ENCODE assay signal across 14 mouse cellular contexts in genomic region chr14:62580945-62581344, GRCm38 (mm10). TPM values are rescaled to one million over a fixed set of nuclear protein-coding genes. Genes with fewer than 3 reads are reported as not detected.
A peak's percentile ranks its signal among the peaks of the same experiment; 100 is the strongest.
DNase-seq lines count a peak whose midpoint lies in the region; ATAC-seq and TF ChIP-seq lines count a peak whose summit lies in the region.
"Had no signal": no experiment of that assay in that cellular context is flagged by ENCODE, and none has a peak within 500 bp of the region (broad histone marks: within the 10 kb centered on the region; RNA-seq: fewer than 3 reads in every experiment).

No protein-coding gene starts in this region.

- dilution Hi-C loops in CH12.LX (cut with MboI; ENCODE audit: extremely low pct_ligation_motif_present, extremely low pct_unique_long_range_greater_than_20kb, low sequenced_read_pairs) = no loop called here

- no peak for TF ChIP-seq POLR2A in CH12.LX (IDR thresholded peaks at IDR 0.05; ENCODE audit: low read depth, low read length)

- peak; percentile 43; the same call in 1 of the 2 replicates for ATAC-seq in hindbrain, postnatal 0 days
- no peak for ATAC-seq in hindbrain, embryonic 12.5 days (ENCODE audit: low FRiP score)
- no peak for ATAC-seq in midbrain, embryonic 14.5 days (ENCODE audit: low FRiP score, low TSS enrichment)
- ATAC-seq: inflammation-experienced regulatory T-cells, adult 6 months had no signal

- no peak for TF ChIP-seq EP300 in CH12.LX (IDR thresholded peaks at IDR 0.05; ENCODE audit: low read length)

- peak overlapping the region; percentile 68; the same call in 1 of the 2 replicates for H3K27ac ChIP-seq in hindbrain, postnatal 0 days
- H3K27ac ChIP-seq in hindbrain, embryonic 12.5 days = no peak overlapping the region; the same call in 1 of the 2 replicates
- no peak overlapping the region for H3K27ac ChIP-seq in CH12.LX (ENCODE audit: insufficient read depth, low read depth)
- H3K27ac ChIP-seq in midbrain, embryonic 14.5 days (replicated peaks; ENCODE audit: low read depth, low read length) = peak overlapping the region; percentile 34
- H3K27ac ChIP-seq: heart, embryonic 13.5 days; liver, embryonic 15.5 days; neural tube, embryonic 12.5 days had no signal

- in situ Hi-C loops in CH12.LX (cut with MboI; ENCODE audit: low pct_ligation_motif_present, low pct_unique_long_range_greater_than_20kb, low sequenced_read_pairs) = no loop called here

- DNase-seq in hindbrain, postnatal 0 days (ENCODE audit: low spot score) = no peak
- DNase-seq in CH12.LX (ENCODE audit: extremely low read depth) = peak; percentile 49
- DNase-seq in c-Kit-positive CD71-positive TER-119-positive erythroid progenitor cells, embryonic 14.5 days (ENCODE audit: low spot score) = peak; percentile 3
- DNase-seq in midbrain, embryonic 14.5 days = no peak
- DNase-seq in retina, embryonic 14.5 days (ENCODE audit: low spot score) = no peak
- no peak for DNase-seq in retina, postnatal 1 day
- DNase-seq: kidney, postnatal 25 days had no signal

- no peak for TF ChIP-seq CTCF in hindbrain, postnatal 0 days (IDR thresholded peaks at IDR 0.05; ENCODE audit: low read depth)
- TF ChIP-seq CTCF in CH12.LX (conservative IDR thresholded peaks at IDR 0.05 in 1 of 2, IDR thresholded peaks at IDR 0.05 in 1 of 2; ENCODE audit: low read depth in 2 of 2, low read length in 2 of 2) = no peak

- no peaks in the 10 kb centered on the region for H3K9me3 ChIP-seq in hindbrain, postnatal 0 days (ENCODE audit: low read length)
- H3K9me3 ChIP-seq in hindbrain, embryonic 12.5 days (replicated peaks) = no peaks in the 10 kb centered on the region
- H3K9me3 ChIP-seq in CH12.LX (replicated peaks; ENCODE audit: low read length) = no peaks in the 10 kb centered on the region
- H3K9me3 ChIP-seq in midbrain, embryonic 14.5 days (ENCODE audit: control insufficient read depth, low read length) = no peaks in the 10 kb centered on the region
- H3K9me3 ChIP-seq: heart, embryonic 13.5 days; liver, embryonic 15.5 days; neural tube, embryonic 12.5 days had no signal

- H3K79me2 ChIP-seq in CH12.LX (replicated peaks; ENCODE audit: control insufficient read depth, extremely low read depth, insufficient read depth, poor library complexity, severe bottlenecking) = no peaks in the 10 kb centered on the region

- H3K36me3 ChIP-seq in hindbrain, postnatal 0 days (ENCODE audit: insufficient read depth, low read length) = 0 out of 2 replicates have a peak, but pooled peaks cover 4% of the 10 kb centered on the region
- H3K36me3 ChIP-seq in hindbrain, embryonic 12.5 days = no peaks in the 10 kb centered on the region
- H3K36me3 ChIP-seq in CH12.LX (replicated peaks in 1 of 2; ENCODE audit: control insufficient read depth in 1 of 2, insufficient read depth in 1 of 2, low read length in 1 of 2) = no peaks in the 10 kb centered on the region
- H3K36me3 ChIP-seq in midbrain, embryonic 14.5 days (ENCODE audit: control insufficient read depth, insufficient read depth, low read length) = no peaks in the 10 kb centered on the region
- H3K36me3 ChIP-seq: heart, embryonic 13.5 days; liver, embryonic 15.5 days; neural tube, embryonic 12.5 days had no signal

- peaks cover 3% of the 10 kb centered on the region; the same call in 1 of the 2 replicates for H3K4me1 ChIP-seq in hindbrain, postnatal 0 days (ENCODE audit: insufficient read depth, low read length)
- H3K4me1 ChIP-seq in hindbrain, embryonic 12.5 days = peaks cover 41% of the 10 kb centered on the region
- H3K4me1 ChIP-seq in CH12.LX (ENCODE audit: control insufficient read depth in 1 of 2, insufficient read depth in 2 of 2) = 0 out of 4 replicates have a peak, but pooled peaks cover 0 to 5% of the 10 kb centered on the region in 2 experiments
- peaks cover 27% of the 10 kb centered on the region for H3K4me1 ChIP-seq in midbrain, embryonic 14.5 days (ENCODE audit: control insufficient read depth, insufficient read depth, low read length)
- H3K4me1 ChIP-seq: heart, embryonic 13.5 days; liver, embryonic 15.5 days had no signal

- no peak overlapping the region for H3K9ac ChIP-seq in hindbrain, postnatal 0 days (replicated peaks; ENCODE audit: low read length)
- H3K9ac ChIP-seq in hindbrain, embryonic 12.5 days = no peak overlapping the region
- no peak overlapping the region for H3K9ac ChIP-seq in CH12.LX (ENCODE audit: insufficient read depth, low read depth)
- no peak overlapping the region for H3K9ac ChIP-seq in midbrain, embryonic 14.5 days (replicated peaks; ENCODE audit: low read length)
- H3K9ac ChIP-seq: heart, embryonic 13.5 days; liver, embryonic 15.5 days; neural tube, embryonic 12.5 days had no signal

- H3K27me3 ChIP-seq in hindbrain, postnatal 0 days (ENCODE audit: insufficient read depth, low read length) = no peaks in the 10 kb centered on the region
- no peaks in the 10 kb centered on the region for H3K27me3 ChIP-seq in hindbrain, embryonic 12.5 days
- peaks cover 12% of the 10 kb centered on the region for H3K27me3 ChIP-seq in CH12.LX (replicated peaks)
- no peaks in the 10 kb centered on the region for H3K27me3 ChIP-seq in midbrain, embryonic 14.5 days (ENCODE audit: control insufficient read depth, insufficient read depth, low read length)
- H3K27me3 ChIP-seq: heart, embryonic 13.5 days; liver, embryonic 15.5 days; neural tube, embryonic 12.5 days had no signal

- H3K4me3 ChIP-seq in hindbrain, postnatal 0 days (ENCODE audit: low read length) = no peak overlapping the region
- H3K4me3 ChIP-seq in hindbrain, embryonic 12.5 days = no peak overlapping the region
- no peak overlapping the region for H3K4me3 ChIP-seq in CH12.LX (replicated peaks in 1 of 3; ENCODE audit: low read depth in 2 of 3, low read length in 2 of 3, poor library complexity in 1 of 3)
- H3K4me3 ChIP-seq in midbrain, embryonic 14.5 days (replicated peaks; ENCODE audit: low read depth, low read length) = no peak overlapping the region
- H3K4me3 ChIP-seq: heart, embryonic 13.5 days; liver, embryonic 15.5 days; neural tube, embryonic 12.5 days had no signal

- H3K4me2 ChIP-seq in hindbrain, postnatal 0 days (ENCODE audit: low read depth, low read length) = no peak overlapping the region
- no peak overlapping the region for H3K4me2 ChIP-seq in hindbrain, embryonic 12.5 days (replicated peaks)
- H3K4me2 ChIP-seq in CH12.LX (ENCODE audit: insufficient read depth, low read depth, poor library complexity, severe bottlenecking) = no peak overlapping the region
- no peak overlapping the region for H3K4me2 ChIP-seq in midbrain, embryonic 14.5 days (ENCODE audit: low read length)
- H3K4me2 ChIP-seq: heart, embryonic 13.5 days; liver, embryonic 15.5 days; neural tube, embryonic 12.5 days had no signal

- TF ChIP-seq RAD21 in CH12.LX (IDR thresholded peaks at IDR 0.05; ENCODE audit: low read depth, low read length) = no peak

- WGBS in hindbrain, postnatal 0 days = 84% methylated on average over 3 of the region's 3 CpGs
- WGBS in hindbrain, embryonic 12.5 days = 83% methylated on average over 3 of the region's 3 CpGs
- WGBS in midbrain, embryonic 14.5 days = 93% methylated on average over 3 of the region's 3 CpGs

TF ChIP-seq in CH12.LX, 34 proteins besides CTCF, POLR2A, EP300 and RAD21:
- no peak for TF ChIP-seq USF2 (conservative IDR thresholded peaks at IDR 0.05; ENCODE audit: low read depth, low read length)

RNA-seq across cellular contexts. Expression of gene Gm4131, which starts 14.2 kb away (rescaled TPM):
- not detected in 2 replicates for total RNA-seq in hindbrain, postnatal 0 days (2014; rRNA removed)
- polyA plus RNA-seq in hindbrain, postnatal 0 days (2015; fragmentation: Nextera tagmentation; extraction: Ambion mirVana) = 0.25 and 0.26 TPM in 2 replicates
- 0.27 TPM in 1 of 2 replicates, not detected in the other for polyA plus RNA-seq in hindbrain, embryonic 12.5 days (2016; fragmentation: Nextera tagmentation; extraction: Ambion mirVana)
- total RNA-seq in CH12.LX (2012; rRNA removed) (not detected in 2 replicates), CH12.LX (2014; rRNA removed) (not detected in 2 replicates)
- polyA plus RNA-seq in CH12.LX (2012; ENCODE audit: insufficient read length, low read depth) = not detected in 2 replicates
- not detected in 2 replicates for polyA plus RNA-seq in midbrain, embryonic 14.5 days (2014; fragmentation: Nextera tagmentation; extraction: Ambion mirVana)
- total RNA-seq: gastrocnemius, adult 8-10 months; left cerebral cortex, adult 8-10 months had no signal
- polyA plus RNA-seq: heart, embryonic 13.5 days; inflammation-experienced regulatory T-cells, adult 6 months; liver, embryonic 15.5 days; neural tube, embryonic 12.5 days had no signal

RNA-seq across cellular contexts. Expression of gene Fam124a, which starts 25.4 kb away (rescaled TPM):
- 31.3 and 40.8 TPM in 2 replicates for total RNA-seq in hindbrain, postnatal 0 days (2014; rRNA removed)
- polyA plus RNA-seq in hindbrain, postnatal 0 days (2015; fragmentation: Nextera tagmentation; extraction: Ambion mirVana) = 37.5 and 41.2 TPM in 2 replicates
- polyA plus RNA-seq in hindbrain, embryonic 12.5 days (2016; fragmentation: Nextera tagmentation; extraction: Ambion mirVana) = 11.8 and 12.4 TPM in 2 replicates
- not detected in 2 replicates for total RNA-seq in CH12.LX (2012; rRNA removed)
- not detected in 2 replicates for total RNA-seq in CH12.LX (2014; rRNA removed)
- 0.13 TPM in 1 of 2 replicates, not detected in the other for polyA plus RNA-seq in CH12.LX (2012; ENCODE audit: insufficient read length, low read depth)
- polyA plus RNA-seq in midbrain, embryonic 14.5 days (2014; fragmentation: Nextera tagmentation; extraction: Ambion mirVana) = 20.9 and 30.3 TPM in 2 replicates
- polyA plus RNA-seq: inflammation-experienced regulatory T-cells, adult 6 months had no signal

Comparison
In these comparisons a context has a peak if more than half of its experiments do, and no peak if none do; other contexts are left out.
1. H3K27ac ChIP-seq: peak in hindbrain, postnatal 0 days (single experiment) and midbrain, embryonic 14.5 days (single experiment); none in hindbrain, embryonic 12.5 days (single experiment) and CH12.LX (single experiment).
2. DNase-seq: peak in CH12.LX (single experiment) and c-Kit-positive CD71-positive TER-119-positive erythroid progenitor cells, embryonic 14.5 days (single experiment); none in hindbrain, postnatal 0 days (single experiment), midbrain, embryonic 14.5 days (single experiment), retina, embryonic 14.5 days (single experiment) and retina, postnatal 1 day (single experiment).
3. RNA of gene Fam124a, which starts 25.4 kb away (polyA plus RNA-seq): 37.5 to 41.2 TPM in hindbrain, postnatal 0 days, 20.9 to 30.3 TPM in midbrain, embryonic 14.5 days and 11.8 to 12.4 TPM in hindbrain, embryonic 12.5 days; 0.13 TPM in CH12.LX; every median in the first group is over 10 times any median in the second.